Mouse (Mus musculus) ES-E14 (cell line): ENCODE data around the gene Itih5.

Experiments used
- CHD2 ChIP-seq: IDR thresholded peaks from 2 replicates; pipeline ENCODE4 v1.6.1; 2014; ENCODE audit warnings: mild to moderate bottlenecking, low read depth, low read length, inconsistent platforms
- MAFK ChIP-seq: IDR thresholded peaks from 2 replicates; pipeline ENCODE4 v1.6.1; 2014; ENCODE audit warnings: mild to moderate bottlenecking, low read depth, low read length, inconsistent platforms; ENCODE audit not compliant: insufficient read depth
- ZNF384 ChIP-seq: IDR thresholded peaks from 2 replicates; pipeline ENCODE4 v1.6.1; 2012; ENCODE audit warnings: low read depth, low read length, inconsistent platforms

GRCm38 (mm10) chr2:10285975-10286374 is 132.6 kb downstream of the Itih5 start:
- TF ChIP-seq ZNF384 (no peak), CHD2 (no peak), MAFK (no peak)
